Mouse (Mus musculus) erythroblast, embryonic 14.5 days (primary cell): ENCODE measurements around the gene Dynlt1a.
"Not testable (repeated sequence)": the region's sequence is repeated elsewhere in the genome, so short reads cannot be mapped to it uniquely, and the experiment has no call there.

Source experiments
- GATA1 ChIP-seq: IDR thresholded peaks from 2 replicates; pipeline ENCODE4 v1.6.1; 2012; ENCODE audit warnings: low read length, inconsistent platforms, mixed read lengths
- TAL1 ChIP-seq: IDR thresholded peaks from 3 replicates; pipeline ENCODE4 v1.6.1; 2012; ENCODE audit warnings: low read length, inconsistent platforms, mixed read lengths

DNA sequence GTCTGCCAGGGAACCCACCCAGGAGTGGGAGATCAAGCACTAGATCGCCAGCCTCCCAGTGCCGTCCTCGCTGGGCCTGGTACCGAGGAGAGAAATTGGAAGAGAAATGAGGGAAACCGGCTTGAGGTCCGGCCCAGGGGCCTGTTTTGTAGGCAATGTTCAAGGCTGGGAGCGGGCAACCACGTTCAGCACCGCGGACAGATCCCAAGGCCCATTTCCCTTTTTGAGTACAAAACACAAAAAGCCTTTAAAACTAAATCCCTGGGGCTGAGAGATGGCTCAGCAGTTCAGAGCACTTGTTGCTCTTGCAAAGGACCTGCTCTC, 4.4 kb upstream of the Dynlt1a start:
- not testable (repeated sequence) for TF ChIP-seq TAL1, GATA1
